Mouse (Mus musculus): Measurements from ENCODE around the gene Chdh. TPM values are rescaled to one million over a fixed set of nuclear protein-coding genes. Genes with fewer than 3 reads are reported as not detected.

The Chdh gene
- polyA plus RNA-seq, 1 experiment from 2014 or later: 1.5 TPM

DNA sequence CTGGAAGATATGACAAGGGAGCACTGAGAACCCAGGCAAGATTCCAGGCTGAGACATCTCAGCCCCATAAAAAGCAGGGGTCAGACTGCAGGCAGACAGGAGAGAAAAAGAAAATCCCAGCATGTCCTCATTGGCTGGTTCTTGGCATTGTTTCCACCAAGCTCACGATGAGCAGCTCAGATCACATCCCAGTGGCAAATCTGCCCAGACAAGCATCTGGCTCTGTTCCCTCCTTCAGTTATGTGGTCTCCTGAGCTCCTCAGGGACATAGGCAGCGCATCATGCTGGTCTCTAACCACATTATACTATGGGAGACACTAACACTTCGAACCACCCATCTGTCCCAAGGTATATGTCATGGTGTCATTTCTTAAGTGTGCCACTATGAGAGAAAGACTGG is 59.7 kb downstream of the Chdh start:
- ATAC-seq (replicated peaks; ENCODE audit: extremely low read depth, insufficient read depth, low FRiP score): no peak
- Histone ChIP-seq H3K4me3 (ENCODE audit: low read length) (no peak overlapping the region), H3K9ac (ENCODE audit: low read length) (no peak overlapping the region), H3K9me3 (replicated peaks; ENCODE audit: control insufficient read depth, low read length) (no peaks in the 10 kb centered on the region), H3K4me2 (ENCODE audit: low read depth, low read length) (no peak overlapping the region), H3K27me3 (ENCODE audit: control insufficient read depth, insufficient read depth, low read length) (no peaks in the 10 kb centered on the region), H3K27ac (ENCODE audit: low read length) (no peak overlapping the region), H3K4me1 (ENCODE audit: control insufficient read depth, insufficient read depth, low read length) (no peaks in the 10 kb centered on the region), H3K36me3 (ENCODE audit: control insufficient read depth, insufficient read depth) (no peaks in the 10 kb centered on the region)
- 76% methylated on average over 3 of the region's 3 CpGs for WGBS

- H3K4me1 ChIP-seq (ENCODE audit: control insufficient read depth, insufficient read depth, low read length): no peaks in the 10 kb centered on the region
- no peaks in the 10 kb centered on the region for H3K36me3 ChIP-seq (ENCODE audit: control insufficient read depth, insufficient read depth)
- no peak overlapping the region for H3K4me2 ChIP-seq (ENCODE audit: low read depth, low read length)
- no peak for ATAC-seq (replicated peaks; ENCODE audit: extremely low read depth, insufficient read depth, low FRiP score)
- no peak overlapping the region for H3K27ac ChIP-seq (ENCODE audit: low read length)
- WGBS: 42% methylated on average over 7 of the region's 7 CpGs
- H3K9ac ChIP-seq (ENCODE audit: low read length): no peak overlapping the region
- H3K4me3 ChIP-seq (ENCODE audit: low read length): no peak overlapping the region
- H3K27me3 ChIP-seq (ENCODE audit: control insufficient read depth, insufficient read depth, low read length): no peaks in the 10 kb centered on the region
- H3K9me3 ChIP-seq (replicated peaks; ENCODE audit: control insufficient read depth, low read length): no peaks in the 10 kb centered on the region
Observed at GRCm38 (mm10) chr14:30075268-30075887, 66.6 kb downstream of the Chdh start.

DNA sequence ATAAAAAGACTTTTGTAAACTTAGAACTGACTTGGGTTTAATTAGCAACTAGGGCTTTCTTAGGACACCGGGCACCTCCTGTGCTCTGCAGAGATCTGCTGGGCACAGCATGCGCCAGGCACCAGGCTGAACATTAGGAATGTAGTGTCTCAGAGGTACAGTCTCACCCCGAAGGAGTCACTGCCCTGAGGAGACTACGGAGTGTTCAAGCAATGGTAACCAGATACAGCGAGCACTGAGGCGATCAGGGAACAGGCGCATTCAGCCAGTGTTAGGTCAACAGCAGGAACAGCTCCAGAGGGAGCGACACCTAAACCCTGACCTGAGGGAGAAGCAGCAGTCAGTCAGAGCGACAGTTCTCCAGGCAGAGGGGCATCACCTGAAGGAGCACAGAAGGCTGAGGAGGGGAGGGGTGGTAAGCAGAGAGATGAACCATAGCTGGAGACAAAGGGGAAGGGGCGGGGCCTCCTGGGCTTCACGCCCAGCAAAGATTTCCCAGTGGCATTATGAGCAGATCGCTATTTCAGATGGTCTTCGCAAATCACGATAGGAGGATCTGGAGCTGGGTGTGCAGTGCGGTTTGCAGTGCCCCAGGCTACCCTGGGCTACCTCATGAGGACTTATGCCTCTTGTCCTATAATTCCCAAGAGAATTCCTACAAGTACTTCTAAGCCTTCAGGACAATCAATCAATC is 69.4 kb downstream of the Chdh start:
- no peak overlapping the region for H3K27ac ChIP-seq (ENCODE audit: low read length)
- ATAC-seq (replicated peaks; ENCODE audit: extremely low read depth, insufficient read depth, low FRiP score): no peak
- H3K4me3 ChIP-seq (ENCODE audit: low read length): no peak overlapping the region
- WGBS: 75% methylated on average over 15 of the region's 15 CpGs
- no peaks in the 10 kb centered on the region for H3K4me1 ChIP-seq (ENCODE audit: control insufficient read depth, insufficient read depth, low read length)
- H3K36me3 ChIP-seq (ENCODE audit: control insufficient read depth, insufficient read depth): no peaks in the 10 kb centered on the region
- no peaks in the 10 kb centered on the region for H3K27me3 ChIP-seq (ENCODE audit: control insufficient read depth, insufficient read depth, low read length)
- H3K4me2 ChIP-seq (ENCODE audit: low read depth, low read length): no peak overlapping the region
- H3K9me3 ChIP-seq (replicated peaks; ENCODE audit: control insufficient read depth, low read length): 0 out of 2 replicates have a peak, but pooled peaks cover 3% of the 10 kb centered on the region
- no peak overlapping the region for H3K9ac ChIP-seq (ENCODE audit: low read length)

GRCm38 (mm10) chr14:30079729-30080128 is 70.9 kb downstream of the Chdh start:
- no peaks in the 10 kb centered on the region for H3K4me1 ChIP-seq (ENCODE audit: control insufficient read depth, insufficient read depth, low read length)
- H3K9me3 ChIP-seq (replicated peaks; ENCODE audit: control insufficient read depth, low read length): 0 out of 2 replicates have a peak, but pooled peaks cover 3% of the 10 kb centered on the region
- ATAC-seq (replicated peaks; ENCODE audit: extremely low read depth, insufficient read depth, low FRiP score): no peak
- H3K27me3 ChIP-seq (ENCODE audit: control insufficient read depth, insufficient read depth, low read length): no peaks in the 10 kb centered on the region
- no peaks in the 10 kb centered on the region for H3K36me3 ChIP-seq (ENCODE audit: control insufficient read depth, insufficient read depth)
- H3K27ac ChIP-seq (ENCODE audit: low read length): no peak overlapping the region
- no peak overlapping the region for H3K4me3 ChIP-seq (ENCODE audit: low read length)
- 80% methylated on average over 4 of the region's 4 CpGs for WGBS
- no peak overlapping the region for H3K4me2 ChIP-seq (ENCODE audit: low read depth, low read length)
- no peak overlapping the region for H3K9ac ChIP-seq (ENCODE audit: low read length)

Small RNA genes within 50 kb of the gene (microRNA-seq; reads per million reads assigned to microRNA genes)
- 0.79 reads per million for gene Mir6947

Other genes with a start within 250 kb of the Chdh start
- gene Selenok, start 40.7 kb upstream of the Chdh start, polyA plus RNA-seq (2015; fragmentation: Nextera tagmentation; extraction: Ambion mirVana): 204 and 234 TPM in 2 replicates
- gene Actr8, start 30.7 kb upstream of the Chdh start, polyA plus RNA-seq (2015; fragmentation: Nextera tagmentation; extraction: Ambion mirVana): 54.2 and 57.3 TPM in 2 replicates
- 2.2 and 4.5 TPM in 2 replicates for gene Il17rb, start 127 bp upstream of the Chdh start, polyA plus RNA-seq (2015; fragmentation: Nextera tagmentation; extraction: Ambion mirVana)